Mouse (Mus musculus) heart, embryonic 15.5 days (tissue): ENCODE measurements around the gene Wfikkn1. TPM values are rescaled to one million over a fixed set of nuclear protein-coding genes. Genes with fewer than 3 reads are reported as not detected.

Experiments used
- ATAC-seq: fragments of 200-750 bp; cut with Nextera tagmentation; replicated peaks from 2 replicates; pipeline ENCODE4 v1.8.0; 2017; ENCODE audit warnings: low read depth, moderate TSS enrichment; ENCODE audit not compliant: insufficient number of reproducible peaks, insufficient read depth, low FRiP score
- H3K27ac ChIP-seq: fragments of 300-500 bp; sonication (generic); 2 replicates; pipeline ENCODE4 v1.5.1; 2015; ENCODE audit warnings: mild to moderate bottlenecking, inconsistent platforms
- H3K27me3 ChIP-seq: fragments of 300-500 bp; sonication (generic); 2 replicates; pipeline ENCODE4 v1.6.1; 2015; ENCODE audit warnings: inconsistent platforms
- H3K36me3 ChIP-seq: fragments of 300-500 bp; sonication (generic); 2 replicates; pipeline ENCODE4 v1.6.1; 2015; ENCODE audit warnings: mild to moderate bottlenecking, inconsistent platforms
- H3K4me1 ChIP-seq: fragments of 300-500 bp; sonication (generic); replicated peaks from 2 replicates; pipeline ENCODE4 v1.6.1; 2015; ENCODE audit warnings: inconsistent platforms
- H3K4me2 ChIP-seq: fragments of 300-500 bp; sonication (generic); 2 replicates; pipeline ENCODE4 v1.6.1; 2015; ENCODE audit warnings: inconsistent platforms, mild to moderate bottlenecking, moderate library complexity
- H3K4me3 ChIP-seq: fragments of 300-500 bp; sonication (generic); 2 replicates; pipeline ENCODE4 v1.5.1; 2015; ENCODE audit warnings: mild to moderate bottlenecking, inconsistent platforms
- H3K9ac ChIP-seq: fragments of 300-500 bp; sonication (generic); 2 replicates; pipeline ENCODE4 v1.6.1; 2015; ENCODE audit warnings: mild to moderate bottlenecking, inconsistent platforms
- H3K9me3 ChIP-seq: fragments of 300-500 bp; sonication (generic); replicated peaks from 2 replicates; pipeline ENCODE4 v1.6.1; 2016; ENCODE audit warnings: inconsistent platforms
- WGBS: fragments of 180-500 bp; shearing (Covaris S2); methylation state at CpG from one replicate; pipeline ENCODE4 v1.1.7; 2015; ENCODE audit warnings: mixed read lengths; 5-methylcytosine and 5-hydroxymethylcytosine counted together
- polyA plus RNA-seq: library from polyadenylated mRNA; unstranded; fragments of >200 nt; fragmentation: Nextera tagmentation; extraction: Ambion mirVana; gene quantifications from 2 replicates; pipeline ENCODE4 v1.2.1, GENCODE M21; 2015

Gene Wfikkn1
- polyA plus RNA-seq, 1 experiment from 2014 or later = 0.24 TPM

- no peaks in the 10 kb centered on the region for H3K36me3 ChIP-seq
- H3K9ac ChIP-seq = no peak overlapping the region
- no peak overlapping the region for H3K4me3 ChIP-seq
- H3K27me3 ChIP-seq = no peaks in the 10 kb centered on the region
- H3K9me3 ChIP-seq = no peaks in the 10 kb centered on the region
- no peak overlapping the region for H3K4me2 ChIP-seq
- peaks cover 20% of the 10 kb centered on the region for H3K4me1 ChIP-seq
- ATAC-seq = no peak
- 82% methylated on average over 4 of the region's 4 CpGs for WGBS
- H3K27ac ChIP-seq = no peak overlapping the region
Observed at GRCm38 (mm10) chr17:25911816-25912215, 31.2 kb upstream of the Wfikkn1 start.

- no peaks in the 10 kb centered on the region for H3K9me3 ChIP-seq
- H3K4me2 ChIP-seq = no peak overlapping the region
- H3K27me3 ChIP-seq = no peaks in the 10 kb centered on the region
- WGBS = 84% methylated on average over 2 of the region's 2 CpGs
- H3K9ac ChIP-seq = no peak overlapping the region
- H3K4me3 ChIP-seq = no peak overlapping the region
- no peak overlapping the region for H3K27ac ChIP-seq
- no peaks in the 10 kb centered on the region for H3K36me3 ChIP-seq
- no peak for ATAC-seq
- no peaks in the 10 kb centered on the region for H3K4me1 ChIP-seq
Observed at GRCm38 (mm10) chr17:25907640-25908039, 27.0 kb upstream of the Wfikkn1 start.

GRCm38 (mm10) chr17:25903061-25903460 is 22.4 kb upstream of the Wfikkn1 start:
- 79% methylated on average over 3 of the region's 3 CpGs for WGBS

GRCm38 (mm10) chr17:25900193-25900592 is 19.5 kb upstream of the Wfikkn1 start:
- peaks cover 5% of the 10 kb centered on the region; the same call in 1 of the 2 replicates for H3K36me3 ChIP-seq
- H3K9ac ChIP-seq = no peak overlapping the region
- no peaks in the 10 kb centered on the region for H3K9me3 ChIP-seq
- 81% methylated on average over 1 of the region's 1 CpGs for WGBS
- H3K4me3 ChIP-seq = no peak overlapping the region
- 0 out of 2 replicates have a peak, but pooled peaks cover 8% of the 10 kb centered on the region for H3K4me1 ChIP-seq
- H3K27me3 ChIP-seq = no peaks in the 10 kb centered on the region
- H3K4me2 ChIP-seq = no peak overlapping the region
- no peak overlapping the region for H3K27ac ChIP-seq
- ATAC-seq = no peak

More at GRCm38 (mm10) chr17:25903061-25903460, 22.4 kb upstream of the Wfikkn1 start:
- Histone ChIP-seq H3K4me2 (no peak overlapping the region), H3K27ac (no peak overlapping the region), H3K9me3 (no peaks in the 10 kb centered on the region), H3K9ac (no peak overlapping the region), H3K4me1 (no peaks in the 10 kb centered on the region), H3K4me3 (no peak overlapping the region), H3K36me3 (peaks cover 5% of the 10 kb centered on the region; the same call in 1 of the 2 replicates), H3K27me3 (no peaks in the 10 kb centered on the region)
- ATAC-seq = no peak

- H3K27me3 ChIP-seq = no peaks in the 10 kb centered on the region
- no peak overlapping the region for H3K9ac ChIP-seq
- H3K4me2 ChIP-seq = no peak overlapping the region
- peaks cover 4% of the 10 kb centered on the region; the same call in 1 of the 2 replicates for H3K36me3 ChIP-seq
- WGBS = 57% methylated on average over 12 of the region's 12 CpGs
- H3K27ac ChIP-seq = no peak overlapping the region
- H3K4me3 ChIP-seq = no peak overlapping the region
- ATAC-seq = no peak
- H3K9me3 ChIP-seq = no peaks in the 10 kb centered on the region
- H3K4me1 ChIP-seq = peaks cover 12% of the 10 kb centered on the region; the same call in 1 of the 2 replicates
Observed at GRCm38 (mm10) chr17:25895891-25896290, 15.2 kb upstream of the Wfikkn1 start.

GRCm38 (mm10) chr17:25895415-25895814 is 14.8 kb upstream of the Wfikkn1 start:
- H3K27ac ChIP-seq = no peak overlapping the region
- H3K27me3 ChIP-seq = no peaks in the 10 kb centered on the region
- 35% methylated on average over 2 of the region's 2 CpGs for WGBS
- H3K4me2 ChIP-seq = no peak overlapping the region
- no peak overlapping the region for H3K9ac ChIP-seq
- H3K4me3 ChIP-seq = no peak overlapping the region
- no peaks in the 10 kb centered on the region for H3K36me3 ChIP-seq
- H3K9me3 ChIP-seq = no peaks in the 10 kb centered on the region
- no peak for ATAC-seq
- peaks cover 12% of the 10 kb centered on the region; the same call in 1 of the 2 replicates for H3K4me1 ChIP-seq

- H3K4me2 ChIP-seq = no peak overlapping the region
- H3K27me3 ChIP-seq = no peaks in the 10 kb centered on the region
- 28% methylated on average over 2 of the region's 2 CpGs for WGBS
- no peak overlapping the region; the same call in 1 of the 2 replicates for H3K27ac ChIP-seq
- H3K4me3 ChIP-seq = no peak overlapping the region
- H3K4me1 ChIP-seq = peaks cover 12% of the 10 kb centered on the region; the same call in 1 of the 2 replicates
- no peaks in the 10 kb centered on the region for H3K9me3 ChIP-seq
- H3K36me3 ChIP-seq = peaks cover 8% of the 10 kb centered on the region; the same call in 1 of the 2 replicates
- peak; percentile 50; the same call in 1 of the 2 replicates for ATAC-seq
- H3K9ac ChIP-seq = no peak overlapping the region
Observed at GRCm38 (mm10) chr17:25893975-25894617, 13.4 kb upstream of the Wfikkn1 start.

GRCm38 (mm10) chr17:25888837-25889236 is 8.2 kb upstream of the Wfikkn1 start:
- Histone ChIP-seq H3K4me1 (no peaks in the 10 kb centered on the region), H3K27ac (no peak overlapping the region), H3K9me3 (no peaks in the 10 kb centered on the region), H3K36me3 (peaks cover 29% of the 10 kb centered on the region), H3K27me3 (no peaks in the 10 kb centered on the region), H3K4me3 (no peak overlapping the region), H3K4me2 (no peak overlapping the region), H3K9ac (no peak overlapping the region)
- ATAC-seq = no peak
- 80% methylated on average over 3 of the region's 3 CpGs for WGBS

GRCm38 (mm10) chr17:25887467-25887866 is 6.8 kb upstream of the Wfikkn1 start:
- Histone ChIP-seq H3K4me2 (no peak overlapping the region), H3K36me3 (peaks cover 41% of the 10 kb centered on the region), H3K4me1 (no peaks in the 10 kb centered on the region), H3K9ac (no peak overlapping the region), H3K9me3 (no peaks in the 10 kb centered on the region), H3K27me3 (no peaks in the 10 kb centered on the region), H3K27ac (no peak overlapping the region), H3K4me3 (no peak overlapping the region)
- no peak for ATAC-seq
- 82% methylated on average over 10 of the region's 10 CpGs for WGBS

GRCm38 (mm10) chr17:25886806-25887205 is 6.1 kb upstream of the Wfikkn1 start:
- no peak for ATAC-seq
- peaks cover 45% of the 10 kb centered on the region for H3K36me3 ChIP-seq

GRCm38 (mm10) chr17:25885636-25886035 is 5.0 kb upstream of the Wfikkn1 start:
- Histone ChIP-seq H3K36me3 (peaks cover 45% of the 10 kb centered on the region), H3K4me2 (no peak overlapping the region), H3K9me3 (no peaks in the 10 kb centered on the region), H3K4me3 (no peak overlapping the region), H3K9ac (no peak overlapping the region), H3K27ac (no peak overlapping the region), H3K4me1 (no peaks in the 10 kb centered on the region), H3K27me3 (no peaks in the 10 kb centered on the region)
- no peak for ATAC-seq
- 61% methylated on average over 4 of the region's 4 CpGs for WGBS

More at GRCm38 (mm10) chr17:25886806-25887205, 6.1 kb upstream of the Wfikkn1 start:
- no peaks in the 10 kb centered on the region for H3K9me3 ChIP-seq
- H3K9ac ChIP-seq = no peak overlapping the region
- no peak overlapping the region for H3K27ac ChIP-seq
- no peaks in the 10 kb centered on the region for H3K4me1 ChIP-seq
- no peak overlapping the region for H3K4me2 ChIP-seq
- no peak overlapping the region for H3K4me3 ChIP-seq
- H3K27me3 ChIP-seq = no peaks in the 10 kb centered on the region

GRCm38 (mm10) chr17:25883824-25884223 is 3.2 kb upstream of the Wfikkn1 start:
- Histone ChIP-seq H3K9me3 (no peaks in the 10 kb centered on the region), H3K4me3 (no peak overlapping the region), H3K27me3 (no peaks in the 10 kb centered on the region), H3K4me1 (no peaks in the 10 kb centered on the region), H3K27ac (no peak overlapping the region), H3K36me3 (peaks cover 37% of the 10 kb centered on the region), H3K9ac (no peak overlapping the region), H3K4me2 (no peak overlapping the region)
- 87% methylated on average over 3 of the region's 3 CpGs for WGBS
- no peak for ATAC-seq
